Mouse (Mus musculus) neural tube, embryonic 11.5 days (tissue): ENCODE data around the gene Carmil1. TPM values are rescaled to one million over a fixed set of nuclear protein-coding genes. Genes with fewer than 3 reads are reported as not detected.

ENCODE experiments used
- ATAC-seq: fragments of 200-750 bp; cut with Nextera tagmentation; 2 replicates; pipeline ENCODE4 v1.8.0; 2017; ENCODE audit warnings: moderate number of reproducible peaks, mild to moderate bottlenecking, moderate TSS enrichment, moderate library complexity; ENCODE audit not compliant: insufficient read depth, low FRiP score, low TSS enrichment
- DNase-seq: peaks from one replicate; pipeline ENCODE4 v3.0.0-alpha.2; 2015; ENCODE audit warnings: low spot score
- H3K27ac ChIP-seq: fragments of 300-500 bp; sonication (generic); 2 replicates; pipeline ENCODE4 v1.5.1; 2014; ENCODE audit warnings: low read depth, mild to moderate bottlenecking, low read length
- H3K27me3 ChIP-seq: fragments of 300-500 bp; sonication (generic); 2 replicates; pipeline ENCODE4 v1.6.1; 2014; ENCODE audit warnings: mild to moderate bottlenecking, low read length, mixed read lengths; ENCODE audit not compliant: control insufficient read depth, insufficient read depth
- H3K36me3 ChIP-seq: fragments of 300-500 bp; sonication (generic); 2 replicates; pipeline ENCODE4 v1.6.1; 2014; ENCODE audit warnings: mild to moderate bottlenecking, low read length, moderate library complexity, mixed read lengths; ENCODE audit not compliant: control insufficient read depth, insufficient read depth
- H3K4me1 ChIP-seq: fragments of 300-500 bp; sonication (generic); 2 replicates; pipeline ENCODE4 v1.6.1; 2014; ENCODE audit warnings: low read length, mixed read lengths; ENCODE audit not compliant: control insufficient read depth, insufficient read depth
- H3K4me2 ChIP-seq: fragments of 300-500 bp; sonication (generic); 2 replicates; pipeline ENCODE4 v1.6.1; 2014; ENCODE audit warnings: low read depth, mild to moderate bottlenecking, moderate library complexity
- H3K4me3 ChIP-seq: fragments of 300-500 bp; sonication (generic); 2 replicates; pipeline ENCODE4 v1.5.1; 2014; ENCODE audit warnings: low read depth, low read length
- H3K9ac ChIP-seq: fragments of 300-500 bp; sonication (generic); 2 replicates; pipeline ENCODE4 v1.6.1; 2014; ENCODE audit warnings: mild to moderate bottlenecking, low read length
- H3K9me3 ChIP-seq: fragments of 300-500 bp; sonication (generic); 2 replicates; pipeline ENCODE4 v1.6.1; 2016; ENCODE audit warnings: low read length; ENCODE audit not compliant: control insufficient read depth
- WGBS: fragments of 180-500 bp; shearing (Covaris S2); extraction: QIAGEN DNeasy Blood & Tissue Kit; methylation state at CpG from one replicate; pipeline ENCODE4 v1.1.7; 2014; 5-methylcytosine and 5-hydroxymethylcytosine counted together
- polyA plus RNA-seq: library from polyadenylated mRNA; unstranded; fragments of >200 nt; fragmentation: Nextera tagmentation; extraction: Ambion mirVana; gene quantifications from 2 replicates; pipeline ENCODE4 v1.2.1, GENCODE M21; 2014

Carmil1 gene
- polyA plus RNA-seq, 1 experiment from 2014 or later = 20.7 TPM

- Histone ChIP-seq H3K4me3 (no peak overlapping the region), H3K9ac (no peak overlapping the region), H3K4me1 (no peaks in the 10 kb centered on the region), H3K27me3 (no peaks in the 10 kb centered on the region), H3K4me2 (no peak overlapping the region), H3K9me3 (no peaks in the 10 kb centered on the region), H3K36me3 (no peaks in the 10 kb centered on the region), H3K27ac (no peak overlapping the region)
- WGBS = 81% methylated on average over 2 of the region's 2 CpGs
- ATAC-seq (no peak), DNase-seq (no peak)
These were observed 136.5 kb downstream of the Carmil1 start for GRCm38 (mm10) chr13:24144141-24144540.

GRCm38 (mm10) chr13:24136836-24137235, 143.8 kb downstream of the Carmil1 start:
- Histone ChIP-seq H3K4me3 (no peak overlapping the region), H3K9me3 (no peaks in the 10 kb centered on the region), H3K4me1 (no peaks in the 10 kb centered on the region), H3K4me2 (no peak overlapping the region), H3K9ac (no peak overlapping the region), H3K36me3 (no peaks in the 10 kb centered on the region), H3K27me3 (no peaks in the 10 kb centered on the region), H3K27ac (no peak overlapping the region)
- DNase-seq = no peak
- ATAC-seq = no peak
- WGBS = 89% methylated on average over 5 of the region's 5 CpGs

GRCm38 (mm10) chr13:24135282-24136230, 145.0 kb downstream of the Carmil1 start:
- Histone ChIP-seq H3K4me3 (no peak overlapping the region), H3K4me2 (no peak overlapping the region), H3K9me3 (no peaks in the 10 kb centered on the region), H3K4me1 (no peaks in the 10 kb centered on the region), H3K27ac (no peak overlapping the region), H3K27me3 (no peaks in the 10 kb centered on the region), H3K36me3 (no peaks in the 10 kb centered on the region), H3K9ac (no peak overlapping the region)
- ATAC-seq (no peak), DNase-seq (peak; percentile 40)
- WGBS = 37% methylated on average over 21 of the region's 21 CpGs

- WGBS = 85% methylated on average over 3 of the region's 3 CpGs
- ATAC-seq = no peak
- no peak overlapping the region for H3K9ac ChIP-seq
- H3K27ac ChIP-seq = no peak overlapping the region
- no peaks in the 10 kb centered on the region for H3K9me3 ChIP-seq
- H3K4me3 ChIP-seq = no peak overlapping the region
- no peaks in the 10 kb centered on the region for H3K27me3 ChIP-seq
- DNase-seq = no peak
- no peak overlapping the region for H3K4me2 ChIP-seq
- H3K36me3 ChIP-seq = no peaks in the 10 kb centered on the region
- H3K4me1 ChIP-seq = no peaks in the 10 kb centered on the region
These were observed 147.7 kb downstream of the Carmil1 start for GRCm38 (mm10) chr13:24132866-24133265.

- no peak overlapping the region for H3K9ac ChIP-seq
These were observed 149.3 kb downstream of the Carmil1 start for GRCm38 (mm10) chr13:24131319-24131718.

GRCm38 (mm10) chr13:24130741-24131140, 149.9 kb downstream of the Carmil1 start:
- Histone ChIP-seq H3K36me3 (no peaks in the 10 kb centered on the region), H3K4me2 (no peak overlapping the region), H3K9ac (no peak overlapping the region), H3K4me3 (no peak overlapping the region), H3K27ac (no peak overlapping the region), H3K9me3 (no peaks in the 10 kb centered on the region), H3K4me1 (no peaks in the 10 kb centered on the region), H3K27me3 (no peaks in the 10 kb centered on the region)
- DNase-seq (no peak), ATAC-seq (no peak)
- 86% methylated on average over 2 of the region's 2 CpGs for WGBS

More at GRCm38 (mm10) chr13:24131319-24131718, 149.3 kb downstream of the Carmil1 start:
- Histone ChIP-seq H3K27me3 (no peaks in the 10 kb centered on the region), H3K27ac (no peak overlapping the region), H3K4me1 (no peaks in the 10 kb centered on the region), H3K4me3 (no peak overlapping the region), H3K4me2 (no peak overlapping the region), H3K36me3 (no peaks in the 10 kb centered on the region), H3K9me3 (no peaks in the 10 kb centered on the region)
- WGBS = 86% methylated on average over 5 of the region's 5 CpGs
- DNase-seq (no peak), ATAC-seq (no peak)

- DNase-seq = no peak
- Histone ChIP-seq H3K4me3 (no peak overlapping the region), H3K36me3 (no peaks in the 10 kb centered on the region), H3K4me1 (no peaks in the 10 kb centered on the region), H3K9me3 (no peaks in the 10 kb centered on the region), H3K27me3 (no peaks in the 10 kb centered on the region), H3K4me2 (no peak overlapping the region), H3K27ac (no peak overlapping the region), H3K9ac (no peak overlapping the region)
- WGBS = 91% methylated on average over 1 of the region's 1 CpGs
- ATAC-seq = no peak
These were observed 151.9 kb downstream of the Carmil1 start for GRCm38 (mm10) chr13:24128731-24129130.

GRCm38 (mm10) chr13:24125865-24126264, 154.7 kb downstream of the Carmil1 start:
- no peaks in the 10 kb centered on the region for H3K36me3 ChIP-seq
- no peak for ATAC-seq

More at GRCm38 (mm10) chr13:24125865-24126264, 154.7 kb downstream of the Carmil1 start:
- 72% methylated on average over 6 of the region's 6 CpGs for WGBS
- DNase-seq = no peak
- no peak overlapping the region for H3K9ac ChIP-seq
- H3K27ac ChIP-seq = no peak overlapping the region
- H3K9me3 ChIP-seq = no peaks in the 10 kb centered on the region
- no peaks in the 10 kb centered on the region for H3K27me3 ChIP-seq
- no peak overlapping the region for H3K4me3 ChIP-seq
- no peak overlapping the region for H3K4me2 ChIP-seq
- H3K4me1 ChIP-seq = no peaks in the 10 kb centered on the region
